Mouse (Mus musculus) kidney, adult 11 months (tissue): ENCODE measurements around the gene Arrb1.

Source experiments
- DNase-seq: peaks from one replicate; pipeline ENCODE4 v3.0.0; 2022

Arrb1 gene

GRCm38 (mm10) chr7:99538421-99538820, 3.2 kb downstream of the Arrb1 start:
- no peak for DNase-seq

- DNase-seq: peak; percentile 67
Measured at GRCm38 (mm10) chr7:99539201-99539891, 4.1 kb downstream of the Arrb1 start.

GRCm38 (mm10) chr7:99540016-99540415, 4.8 kb downstream of the Arrb1 start:
- DNase-seq: no peak

- no peak for DNase-seq
Measured at GRCm38 (mm10) chr7:99541204-99541603, 5.9 kb downstream of the Arrb1 start.

- no peak for DNase-seq
Measured at GRCm38 (mm10) chr7:99544272-99544671, 9.0 kb downstream of the Arrb1 start.

GRCm38 (mm10) chr7:99545885-99546745, 10.8 kb downstream of the Arrb1 start:
- peak; percentile 89 for DNase-seq

- no peak for DNase-seq
Measured at GRCm38 (mm10) chr7:99547584-99548487, 12.6 kb downstream of the Arrb1 start.

- DNase-seq: no peak
Measured at GRCm38 (mm10) chr7:99549668-99550067, 14.4 kb downstream of the Arrb1 start.

GRCm38 (mm10) chr7:99551623-99552022, 16.4 kb downstream of the Arrb1 start:
- no peak for DNase-seq

- peak; percentile 57 for DNase-seq
Measured at GRCm38 (mm10) chr7:99553222-99553884, 18.1 kb downstream of the Arrb1 start.

GRCm38 (mm10) chr7:99553885-99554269, 18.6 kb downstream of the Arrb1 start:
- DNase-seq: no peak

- DNase-seq: peak; percentile 66
Measured at GRCm38 (mm10) chr7:99555862-99556261, 20.6 kb downstream of the Arrb1 start.

GRCm38 (mm10) chr7:99559091-99559490, 23.8 kb downstream of the Arrb1 start:
- DNase-seq: no peak

- DNase-seq: no peak
Measured at GRCm38 (mm10) chr7:99562478-99562877, 27.2 kb downstream of the Arrb1 start.

- no peak for DNase-seq
Measured at GRCm38 (mm10) chr7:99563224-99563623, 28.0 kb downstream of the Arrb1 start.

- peak; percentile 32 for DNase-seq
Measured at GRCm38 (mm10) chr7:99565325-99565881, 30.1 kb downstream of the Arrb1 start.

- DNase-seq: no peak
Measured at GRCm38 (mm10) chr7:99570680-99571079, 35.4 kb downstream of the Arrb1 start.

GRCm38 (mm10) chr7:99572931-99573330, 37.7 kb downstream of the Arrb1 start:
- no peak for DNase-seq

- no peak for DNase-seq
Measured at GRCm38 (mm10) chr7:99573351-99573750, 38.1 kb downstream of the Arrb1 start.

GRCm38 (mm10) chr7:99578246-99578645, 43.0 kb downstream of the Arrb1 start:
- DNase-seq: no peak

GRCm38 (mm10) chr7:99579491-99580190, 44.4 kb downstream of the Arrb1 start:
- no peak for DNase-seq

- DNase-seq: no peak
Measured at GRCm38 (mm10) chr7:99580247-99580646, 45.0 kb downstream of the Arrb1 start.
